Mouse (Mus musculus): ENCODE measurements around the gene Rpl36a. TPM values are rescaled to one million over a fixed set of nuclear protein-coding genes. Genes with fewer than 3 reads are reported as not detected.

The Rpl36a gene
- polyA plus RNA-seq, 1 experiment from 2014 or later = 298 TPM

DNA sequence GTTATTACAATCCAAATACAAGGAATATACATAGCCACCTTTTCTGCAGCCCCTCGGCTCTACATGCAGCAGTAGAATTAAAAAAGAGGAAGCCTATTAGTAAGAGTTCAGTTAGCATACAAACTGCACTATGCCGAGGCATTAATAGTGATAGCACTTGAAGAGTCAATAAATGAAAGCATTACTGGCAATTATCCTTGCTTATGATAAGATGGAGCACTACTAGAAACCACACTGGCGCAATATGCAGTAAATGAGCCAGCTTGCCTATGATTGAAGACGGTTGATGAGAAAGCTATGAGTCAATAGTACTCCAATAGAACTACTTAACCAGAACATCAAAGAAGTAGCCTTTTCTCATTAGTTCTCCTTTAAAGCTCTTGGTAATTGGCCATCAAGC, 7.6 kb upstream of the Rpl36a start:
- Histone ChIP-seq H3K4me1 (no peaks in the 10 kb centered on the region), H3K36me3 (replicated peaks) (no peaks in the 10 kb centered on the region), H3K9ac (no peak overlapping the region), H3K9me3 (no peaks in the 10 kb centered on the region), H3K4me2 (no peak overlapping the region), H3K4me3 (replicated peaks) (no peak overlapping the region), H3K27ac (no peak overlapping the region), H3K27me3 (no peaks in the 10 kb centered on the region)
- ATAC-seq (ENCODE audit: low FRiP score) = no peak
- 78% methylated on average over 4 of the region's 4 CpGs for whole genome bisulfite sequencing

DNA sequence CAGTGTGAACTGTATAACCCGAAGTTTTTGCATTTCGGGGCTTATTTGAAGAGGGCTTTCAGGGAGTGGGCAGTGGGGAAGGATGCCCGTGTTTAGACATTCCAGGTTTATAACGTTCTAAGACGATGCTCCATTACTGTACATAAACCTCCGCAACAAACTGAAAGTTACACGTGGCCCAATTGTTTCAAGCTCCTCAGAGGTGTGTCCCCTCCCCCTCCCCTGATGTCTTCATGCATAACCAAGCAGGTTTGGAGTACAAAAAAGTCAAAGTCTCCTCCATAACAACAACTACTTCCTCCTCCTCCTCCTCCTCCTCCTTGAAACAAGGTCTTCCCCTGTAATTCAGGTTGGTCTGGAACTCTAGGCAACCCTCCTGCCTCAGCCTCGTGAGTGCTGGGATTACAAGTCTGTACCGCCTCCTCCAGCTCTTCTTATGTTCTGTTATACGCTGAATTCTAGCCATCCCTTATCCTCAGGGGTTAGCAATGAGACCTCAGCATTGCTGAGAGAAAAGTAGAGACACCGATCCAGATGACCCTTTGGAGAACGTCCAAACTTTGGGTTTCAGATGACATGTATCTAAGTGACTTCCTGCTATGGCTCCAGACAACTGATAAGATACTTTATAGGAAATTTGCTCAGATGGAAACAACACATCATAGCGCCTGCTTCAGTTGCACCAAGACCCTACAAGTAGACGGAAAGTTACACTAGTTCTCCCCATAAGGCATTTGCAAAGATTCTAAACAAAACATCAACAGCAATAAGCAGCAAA, 4.7 kb upstream of the Rpl36a start:
- Histone ChIP-seq H3K27ac (no peak overlapping the region), H3K27me3 (no peaks in the 10 kb centered on the region), H3K9me3 (no peaks in the 10 kb centered on the region), H3K36me3 (replicated peaks) (no peaks in the 10 kb centered on the region), H3K4me3 (replicated peaks) (no peak overlapping the region), H3K9ac (no peak overlapping the region), H3K4me1 (no peaks in the 10 kb centered on the region), H3K4me2 (no peak overlapping the region)
- ATAC-seq (ENCODE audit: low FRiP score) = no peak
- WGBS = 86% methylated on average over 14 of the region's 14 CpGs

GRCm38 (mm10) chrX:134582270-134582669, 3.2 kb upstream of the Rpl36a start:
- H3K4me2 ChIP-seq = no peak overlapping the region
- ATAC-seq (ENCODE audit: low FRiP score) = no peak
- WGBS = 81% methylated on average over 11 of the region's 11 CpGs
- no peaks in the 10 kb centered on the region for H3K27me3 ChIP-seq
- H3K9me3 ChIP-seq = no peaks in the 10 kb centered on the region
- no peaks in the 10 kb centered on the region for H3K36me3 ChIP-seq (replicated peaks)
- H3K4me3 ChIP-seq (replicated peaks) = no peak overlapping the region
- peaks cover 5% of the 10 kb centered on the region; the same call in 1 of the 2 replicates for H3K4me1 ChIP-seq
- no peak overlapping the region for H3K9ac ChIP-seq
- no peak overlapping the region for H3K27ac ChIP-seq

DNA sequence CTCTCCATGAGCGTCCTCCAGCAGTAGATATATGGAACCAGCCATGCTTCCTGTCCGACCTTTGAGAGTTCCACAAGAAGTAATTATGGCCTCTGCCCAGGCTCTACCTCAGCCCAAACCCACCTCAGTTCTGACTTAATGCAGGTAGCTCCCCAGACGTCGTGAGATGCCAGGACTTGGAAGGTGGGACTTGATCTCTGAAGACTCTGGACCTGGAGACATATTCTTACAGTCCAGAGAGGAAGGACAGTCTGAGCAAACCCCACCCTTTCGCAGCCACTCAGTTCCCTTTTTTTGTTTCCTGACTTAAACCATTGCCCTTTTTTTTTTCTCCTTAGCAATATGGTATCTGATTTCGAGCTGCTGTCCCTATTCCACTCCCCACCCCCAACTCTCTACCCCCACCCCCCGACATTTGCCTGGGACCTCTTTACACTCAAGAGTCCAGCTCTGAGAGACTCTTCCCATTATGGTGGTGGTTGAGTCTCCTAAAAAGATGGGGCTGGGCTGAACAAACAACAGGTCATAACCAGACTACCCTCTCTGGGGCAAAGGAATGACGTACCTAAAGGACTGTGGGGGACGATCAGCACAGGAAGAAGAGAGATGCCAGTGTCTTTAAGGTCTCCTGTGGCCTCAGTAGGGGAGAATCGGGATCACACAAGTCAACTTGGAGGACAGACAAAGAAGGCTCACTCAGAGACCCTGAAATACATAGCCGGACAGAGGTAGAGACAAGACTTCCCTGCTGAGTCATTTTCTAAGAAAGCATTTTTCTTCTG, 2.4 kb upstream of the Rpl36a start, which contains the start of gene Btk:
Btk (minus strand) TSS at position 683 of the 782 bp plus-strand sequence.
- Histone ChIP-seq H3K27ac (no peak within 1 kb of the TSS), H3K9me3 (no peaks in the 10 kb centered on the region), H3K9ac (no peak within 1 kb of the TSS), H3K4me2 (no peak within 1 kb of the TSS), H3K27me3 (no peaks in the 10 kb centered on the region), H3K36me3 (replicated peaks) (0 out of 2 replicates have a peak, but pooled peaks cover 3% of the 10 kb centered on the region), H3K4me1 (peaks cover 5% of the 10 kb centered on the region; the same call in 1 of the 2 replicates), H3K4me3 (replicated peaks) (no peak within 1 kb of the TSS)
- ATAC-seq (ENCODE audit: low FRiP score) = no peak
- 86% methylated on average over 11 of the region's 11 CpGs for WGBS

GRCm38 (mm10) chrX:134586447-134586846, 993 bp downstream of the Rpl36a start:
- no peaks in the 10 kb centered on the region for H3K9me3 ChIP-seq
- H3K4me1 ChIP-seq = peaks cover 5% of the 10 kb centered on the region; the same call in 1 of the 2 replicates
- H3K4me3 ChIP-seq (replicated peaks) = peak overlapping the region; percentile 49
- no peak for ATAC-seq (ENCODE audit: low FRiP score)
- H3K27me3 ChIP-seq = no peaks in the 10 kb centered on the region
- H3K27ac ChIP-seq = no peak overlapping the region
- 41% methylated on average over 8 of the region's 8 CpGs for WGBS
- H3K36me3 ChIP-seq (replicated peaks) = peaks cover 17% of the 10 kb centered on the region
- H3K9ac ChIP-seq = peak overlapping the region; percentile 68
- peak overlapping the region; percentile 60 for H3K4me2 ChIP-seq

GRCm38 (mm10) chrX:134588261-134588660, 2.8 kb downstream of the Rpl36a start:
- Histone ChIP-seq H3K4me2 (no peak overlapping the region), H3K4me1 (peaks cover 5% of the 10 kb centered on the region; the same call in 1 of the 2 replicates), H3K27me3 (no peaks in the 10 kb centered on the region), H3K4me3 (replicated peaks) (no peak overlapping the region), H3K9ac (no peak overlapping the region), H3K27ac (no peak overlapping the region), H3K9me3 (no peaks in the 10 kb centered on the region), H3K36me3 (replicated peaks) (peaks cover 17% of the 10 kb centered on the region)
- 89% methylated on average over 4 of the region's 4 CpGs for WGBS
- no peak for ATAC-seq (ENCODE audit: low FRiP score)

GRCm38 (mm10) chrX:134588997-134589396, 3.5 kb downstream of the Rpl36a start:
- no peak overlapping the region for H3K27ac ChIP-seq

DNA sequence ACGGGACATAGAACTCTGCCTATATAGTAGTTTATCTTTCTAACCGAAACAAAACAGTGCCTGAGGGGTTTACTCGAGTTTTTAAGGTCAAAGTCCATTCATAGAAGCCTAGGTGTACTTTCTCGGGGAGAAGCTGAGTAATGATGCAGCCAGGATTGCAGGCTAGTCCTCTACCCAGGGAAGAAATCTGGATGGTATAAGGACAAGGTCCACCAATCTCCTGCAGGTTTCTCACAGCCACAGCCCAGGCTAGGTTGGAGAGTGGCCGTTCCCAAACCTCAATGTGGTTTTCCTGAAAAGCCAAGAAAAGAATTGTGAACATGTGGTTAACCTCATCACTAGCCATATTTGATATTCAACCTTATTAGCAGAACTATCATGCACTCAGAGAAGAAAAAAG, 4.4 kb downstream of the Rpl36a start:
- WGBS = 63% methylated on average over 5 of the region's 5 CpGs
- Histone ChIP-seq H3K9me3 (no peaks in the 10 kb centered on the region), H3K27me3 (no peaks in the 10 kb centered on the region), H3K9ac (no peak overlapping the region), H3K27ac (no peak overlapping the region), H3K4me2 (no peak overlapping the region), H3K4me3 (replicated peaks) (no peak overlapping the region), H3K36me3 (replicated peaks) (peaks cover 17% of the 10 kb centered on the region), H3K4me1 (peaks cover 5% of the 10 kb centered on the region; the same call in 1 of the 2 replicates)
- no peak for ATAC-seq (ENCODE audit: low FRiP score)

More at GRCm38 (mm10) chrX:134588997-134589396, 3.5 kb downstream of the Rpl36a start:
- no peak for ATAC-seq (ENCODE audit: low FRiP score)
- Histone ChIP-seq H3K27me3 (no peaks in the 10 kb centered on the region), H3K4me1 (peaks cover 5% of the 10 kb centered on the region; the same call in 1 of the 2 replicates), H3K9me3 (no peaks in the 10 kb centered on the region), H3K9ac (no peak overlapping the region), H3K36me3 (replicated peaks) (peaks cover 17% of the 10 kb centered on the region), H3K4me2 (no peak overlapping the region), H3K4me3 (replicated peaks) (no peak overlapping the region)
- WGBS = 80% methylated on average over 3 of the region's 3 CpGs

GRCm38 (mm10) chrX:134599922-134600565, 14.6 kb downstream of the Rpl36a start:
- Histone ChIP-seq H3K4me2 (peak overlapping the region; percentile 57), H3K27ac (peak overlapping the region; percentile 73), H3K9me3 (no peaks in the 10 kb centered on the region), H3K9ac (peak overlapping the region; percentile 56), H3K36me3 (replicated peaks) (no peaks in the 10 kb centered on the region), H3K27me3 (no peaks in the 10 kb centered on the region), H3K4me1 (peaks cover 15% of the 10 kb centered on the region), H3K4me3 (replicated peaks) (peak overlapping the region; percentile 48)
- ATAC-seq (ENCODE audit: low FRiP score) = 0 out of 2 replicates have a peak, but pooled peaks have one; percentile 1
- WGBS = 27% methylated on average over 10 of the region's 10 CpGs

- H3K27ac ChIP-seq = peak within 1 kb of the TSS; percentile 93
- peak within 1 kb of the TSS; percentile 51 for H3K4me3 ChIP-seq (replicated peaks)
- peak within 1 kb of the TSS; percentile 63 for H3K9ac ChIP-seq
- H3K27me3 ChIP-seq = no peaks in the 10 kb centered on the region
- H3K4me2 ChIP-seq = peak within 1 kb of the TSS; percentile 57
- no peaks in the 10 kb centered on the region for H3K36me3 ChIP-seq (replicated peaks)
- no peaks in the 10 kb centered on the region for H3K9me3 ChIP-seq
- peak; percentile 98 for ATAC-seq (ENCODE audit: low FRiP score)
- 19% methylated on average over 33 of the region's 33 CpGs for WGBS
- peaks cover 15% of the 10 kb centered on the region for H3K4me1 ChIP-seq
These were observed 15.4 kb downstream of the Rpl36a start, which contains the start of the genes Gla and Hnrnph2 for GRCm38 (mm10) chrX:134600659-134601379. Gene Gla, minus strand, starts transcription at chrX:134601125. Gene Hnrnph2, plus strand, starts transcription at chrX:134601179.

DNA sequence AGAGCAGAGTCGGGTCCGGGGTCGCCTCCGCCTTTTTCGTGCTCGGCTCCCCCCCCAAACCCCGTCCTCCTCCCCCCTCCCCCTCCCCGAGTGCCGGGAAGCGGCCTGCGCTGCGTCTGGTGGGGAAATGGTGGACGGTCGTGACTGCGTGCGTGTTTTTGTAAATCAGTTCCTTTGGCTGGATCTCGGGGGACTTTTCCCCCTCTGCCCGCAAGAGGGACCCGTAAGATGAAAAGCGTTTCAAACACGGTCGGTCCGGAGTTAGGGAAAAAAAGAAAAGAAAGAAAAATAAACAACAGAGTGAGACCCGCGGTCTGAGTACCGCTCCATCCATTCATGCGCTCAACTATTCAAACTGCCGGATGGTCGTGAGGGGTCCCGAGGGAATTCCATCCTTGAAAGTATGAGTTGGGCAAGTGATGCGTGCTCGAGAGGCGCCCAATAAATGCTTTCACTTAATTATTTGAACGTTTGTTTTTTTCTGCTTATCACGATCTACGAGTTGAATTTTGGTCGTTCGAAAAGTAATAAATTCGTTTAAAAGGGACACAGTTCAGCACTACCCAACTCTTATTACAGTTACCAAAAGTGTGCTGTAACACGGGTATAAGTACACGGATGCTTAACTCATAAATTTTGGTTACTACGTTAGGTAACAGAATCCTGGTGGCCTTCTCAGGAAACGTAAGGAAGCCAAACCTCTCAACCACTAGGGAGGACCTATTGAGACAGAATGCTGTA, 16.1 kb downstream of the Rpl36a start:
- peak; percentile 80 for ATAC-seq (ENCODE audit: low FRiP score)

More for the DNA sequence above, 16.1 kb downstream of the Rpl36a start:
- Histone ChIP-seq H3K27me3 (no peaks in the 10 kb centered on the region), H3K4me1 (peaks cover 15% of the 10 kb centered on the region), H3K27ac (peak overlapping the region; percentile 93), H3K9me3 (no peaks in the 10 kb centered on the region), H3K4me3 (replicated peaks) (peak overlapping the region; percentile 51), H3K4me2 (peak overlapping the region; percentile 45), H3K9ac (peak overlapping the region; percentile 63), H3K36me3 (replicated peaks) (no peaks in the 10 kb centered on the region)
- WGBS = 18% methylated on average over 37 of the region's 43 CpGs
